Mouse (Mus musculus) retina, postnatal 7 days (tissue): ENCODE results near the gene Trim17.
A peak's percentile ranks its signal among the peaks of the same experiment; 100 is the strongest.
"Not testable (repeated sequence)": the region's sequence is repeated elsewhere in the genome, so short reads cannot be mapped to it uniquely, and the experiment has no call there.

Source experiments
- DNase-seq: peaks from one replicate; pipeline ENCODE4 v3.0.0-alpha.2; 2012; ENCODE audit warnings: low read depth, low spot score

The Trim17 gene

DNA sequence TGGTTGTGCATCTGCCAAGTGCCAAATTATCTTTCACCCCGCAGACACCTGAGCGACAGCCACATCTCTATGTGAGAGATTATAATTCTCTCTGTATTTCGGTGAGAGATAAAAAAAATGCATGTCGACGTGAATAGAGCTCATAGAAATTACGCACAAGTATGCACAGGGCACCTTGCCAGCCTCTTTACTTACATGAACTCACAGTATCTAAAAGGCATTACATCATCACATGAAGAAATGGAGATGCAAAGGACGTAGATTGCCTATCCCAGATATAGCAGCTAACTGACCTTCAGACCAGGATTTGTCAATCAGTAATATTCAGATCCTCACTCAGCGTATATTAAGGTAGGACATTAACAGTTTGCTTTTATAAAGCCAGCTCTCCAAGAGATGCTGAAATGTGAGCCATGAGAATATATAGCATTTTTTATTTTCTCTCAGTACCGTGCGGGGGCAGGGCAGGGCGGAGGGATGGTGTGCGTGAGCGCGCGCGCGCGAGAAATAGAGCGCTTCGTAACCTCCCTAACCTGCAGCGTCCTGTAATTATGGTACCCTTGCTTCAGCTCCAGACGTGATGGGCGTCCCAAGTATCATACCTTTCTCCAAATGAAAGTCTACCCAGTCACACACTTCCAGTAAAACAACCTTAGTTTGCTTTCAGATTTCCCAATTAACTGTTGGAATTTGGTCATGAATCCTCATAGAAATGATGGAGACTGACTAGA lies 6.5 kb upstream of the Trim17 start:
- DNase-seq, result no peak

GRCm38 (mm10) chr11:58948542-58949479 lies 5.7 kb upstream of the Trim17 start, which contains the start of gene Hist3h2ba:
Gene Hist3h2ba, plus strand, starts transcription at chr11:58948920.
- peak; percentile 72 for DNase-seq

DNA sequence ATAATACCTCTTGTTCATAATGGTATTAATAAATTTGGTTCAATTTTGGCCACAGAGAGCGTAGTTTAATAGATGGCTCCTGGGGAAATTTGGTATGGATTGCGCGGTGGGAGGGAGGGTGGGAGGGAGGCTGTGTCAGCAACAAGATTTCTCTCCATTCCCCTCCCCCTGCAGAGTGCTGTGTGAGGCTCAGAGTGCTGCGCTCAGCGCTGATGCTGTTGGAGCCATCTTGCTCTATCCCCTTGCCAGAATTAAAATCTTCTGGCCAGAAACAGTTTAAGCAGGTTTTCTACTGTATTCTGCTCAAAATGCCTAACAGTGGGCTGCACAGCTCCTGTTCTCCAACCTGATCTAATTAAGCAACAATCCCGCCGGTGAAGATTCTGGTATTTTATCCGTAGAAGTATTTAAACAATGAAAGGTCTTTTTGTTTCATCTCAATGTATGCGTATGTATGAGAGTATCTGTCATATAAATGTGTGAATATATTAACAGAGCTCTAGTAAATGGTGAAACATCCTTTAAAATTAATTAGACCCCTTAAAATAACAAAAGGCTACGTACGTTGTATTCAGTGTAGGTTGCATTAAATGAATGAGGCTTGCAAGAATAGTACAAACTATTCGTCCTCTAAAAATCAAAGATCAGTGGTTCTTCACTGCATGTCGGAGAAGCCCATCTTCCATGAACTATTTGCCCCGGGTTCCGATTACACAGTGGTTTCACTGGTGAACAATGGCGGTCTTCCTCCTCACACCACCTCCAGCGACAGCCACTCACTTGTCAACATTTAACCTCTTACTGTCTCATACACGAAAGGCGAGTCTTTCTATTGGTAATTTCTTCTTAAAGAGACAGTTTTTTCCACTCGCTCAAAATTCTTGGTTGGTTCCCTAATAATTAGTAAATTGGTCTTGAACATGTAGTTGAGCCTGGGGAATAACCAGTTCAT lies 4.7 kb upstream of the Trim17 start:
- DNase-seq, result no peak

GRCm38 (mm10) chr11:58951210-58951609 lies 3.3 kb upstream of the Trim17 start:
- DNase-seq, result no peak

- no peak for DNase-seq
Measured at GRCm38 (mm10) chr11:58953351-58954169, 925 bp upstream of the Trim17 start.

DNA sequence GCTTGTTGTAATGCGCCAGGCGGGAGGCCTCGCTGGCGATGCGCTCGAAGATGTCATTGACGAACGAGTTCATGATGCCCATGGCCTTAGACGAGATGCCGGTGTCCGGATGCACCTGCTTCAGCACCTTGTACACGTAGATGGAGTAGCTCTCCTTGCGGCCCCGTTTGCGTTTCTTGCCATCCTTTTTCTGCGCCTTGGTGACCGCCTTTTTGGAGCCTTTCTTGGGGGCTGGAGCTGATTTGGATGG lies 390 bp upstream of the Trim17 start:
- not testable (repeated sequence) for DNase-seq

GRCm38 (mm10) chr11:58955143-58955867 lies 820 bp downstream of the Trim17 start:
- DNase-seq, result peak; percentile 81

GRCm38 (mm10) chr11:58955868-58956257 lies 1.4 kb downstream of the Trim17 start:
- DNase-seq, result no peak

GRCm38 (mm10) chr11:58957226-58957914 lies 2.9 kb downstream of the Trim17 start:
- DNase-seq, result no peak

DNA sequence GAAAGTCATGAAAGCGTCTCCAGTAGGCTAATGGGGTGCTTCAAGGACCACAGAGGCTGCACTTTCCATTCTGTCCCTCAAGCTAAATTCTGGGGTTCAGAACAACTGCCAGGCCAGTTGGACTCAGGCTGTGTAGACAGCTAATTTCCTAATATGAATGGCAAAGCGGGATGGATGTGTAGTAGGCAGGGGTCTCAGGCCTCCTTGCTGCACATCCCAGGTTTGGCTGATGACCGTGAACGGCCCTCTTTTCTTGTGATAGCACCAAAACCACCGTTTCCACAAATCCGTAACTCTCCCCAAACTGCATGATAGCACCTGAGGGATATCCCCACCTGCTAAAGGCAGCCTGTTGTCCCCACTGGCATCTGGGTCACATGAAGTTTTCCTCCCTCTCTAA lies 4.1 kb downstream of the Trim17 start:
- DNase-seq, result no peak

DNA sequence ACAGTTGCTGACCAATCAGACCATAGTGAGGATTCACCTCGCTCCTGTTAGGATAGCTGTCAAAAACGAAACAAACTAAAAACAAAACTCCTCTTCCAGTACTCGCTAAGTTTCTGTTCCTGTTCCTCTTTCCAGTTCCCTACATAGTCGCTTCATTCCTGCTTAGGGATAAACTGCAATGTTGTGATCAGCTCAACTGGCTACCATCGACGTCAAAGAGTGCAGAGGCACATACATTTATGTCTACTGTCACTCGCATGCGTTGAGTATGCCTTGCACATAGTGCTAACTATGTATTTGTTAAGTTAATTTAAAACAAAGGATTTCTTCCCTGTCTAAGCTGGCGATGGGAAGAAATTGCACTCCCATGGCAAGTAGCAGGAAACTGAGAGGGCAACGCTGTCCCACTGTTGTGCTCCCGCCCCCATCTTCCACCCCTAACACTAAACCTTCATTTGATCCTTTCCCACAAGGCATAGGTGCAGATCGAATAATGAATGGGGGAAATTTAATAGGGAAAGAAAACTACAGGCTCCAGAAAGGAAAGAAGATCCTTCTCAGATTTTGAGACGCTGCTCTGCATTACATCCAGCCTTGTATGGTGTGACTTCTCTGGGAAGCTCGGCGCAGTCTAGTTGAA lies 4.8 kb downstream of the Trim17 start:
- DNase-seq, result no peak

DNA sequence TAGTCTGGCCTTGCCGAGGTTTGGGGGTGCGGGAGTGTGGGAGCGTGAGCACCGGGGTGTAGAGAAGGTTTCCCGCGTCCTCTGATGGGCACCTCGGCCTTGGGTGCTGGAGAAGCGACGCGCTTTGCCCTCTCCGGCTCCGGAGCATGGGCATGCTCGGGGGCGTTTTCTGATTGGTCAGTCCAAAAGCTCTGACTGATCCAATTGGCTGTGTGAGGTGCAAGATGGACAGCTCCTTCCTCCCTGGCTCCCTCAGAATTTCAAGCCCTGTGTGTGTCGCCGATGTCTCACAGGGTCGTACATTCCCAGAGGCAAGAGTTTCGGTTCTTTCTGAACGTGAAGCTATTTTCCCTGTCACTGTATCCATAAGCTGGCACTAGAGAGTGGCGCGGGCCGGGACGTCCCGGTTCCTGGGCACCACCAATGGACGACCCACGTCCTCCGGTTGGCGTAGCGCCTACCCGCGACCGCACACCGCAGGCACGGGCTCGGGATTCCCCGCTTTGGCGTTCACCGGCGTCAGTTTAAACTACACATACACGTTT lies 5.5 kb downstream of the Trim17 start:
- no peak for DNase-seq

DNA sequence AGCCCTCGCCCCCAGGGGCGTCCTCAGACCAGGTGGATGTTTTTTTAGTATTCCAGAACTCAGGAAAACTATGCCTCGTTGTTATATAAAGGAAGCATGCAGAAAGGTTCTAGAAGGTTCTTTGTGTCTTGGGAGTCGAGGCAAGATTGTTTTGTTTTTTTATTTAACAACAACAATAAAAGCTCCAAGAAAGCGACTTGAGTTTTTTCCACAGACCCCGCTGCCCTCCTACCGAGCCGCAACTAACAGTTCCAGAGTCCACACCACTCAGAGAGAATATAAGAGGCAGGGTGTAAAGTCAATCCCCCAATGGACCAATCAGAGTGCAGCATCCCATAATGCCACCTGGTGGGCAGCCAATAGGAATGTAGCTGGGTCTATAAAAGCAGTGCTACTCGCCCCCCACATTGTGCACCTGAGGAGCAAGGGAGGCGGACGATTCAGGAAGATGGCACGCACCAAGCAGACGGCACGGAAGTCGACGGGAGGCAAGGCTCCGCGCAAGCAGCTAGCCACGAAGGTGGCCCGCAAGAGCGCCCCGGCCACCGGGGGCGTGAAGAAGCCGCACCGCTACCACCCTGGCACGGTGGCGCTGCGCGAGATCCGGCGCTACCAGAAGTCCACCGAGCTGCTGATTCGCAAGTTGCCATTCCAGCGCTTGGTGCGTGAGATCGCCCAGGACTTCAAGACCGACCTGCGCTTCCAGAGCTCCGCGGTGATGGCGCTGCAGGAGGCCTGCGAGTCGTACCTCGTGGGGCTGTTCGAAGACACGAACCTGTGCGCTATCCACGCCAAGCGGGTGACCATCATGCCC lies 7.1 kb downstream of the Trim17 start:
- DNase-seq, result no peak

- no peak for DNase-seq
Measured at GRCm38 (mm10) chr11:58963543-58963942, 9.1 kb downstream of the Trim17 start.

GRCm38 (mm10) chr11:58964216-58964615 lies 9.7 kb downstream of the Trim17 start:
- DNase-seq, result no peak

DNA sequence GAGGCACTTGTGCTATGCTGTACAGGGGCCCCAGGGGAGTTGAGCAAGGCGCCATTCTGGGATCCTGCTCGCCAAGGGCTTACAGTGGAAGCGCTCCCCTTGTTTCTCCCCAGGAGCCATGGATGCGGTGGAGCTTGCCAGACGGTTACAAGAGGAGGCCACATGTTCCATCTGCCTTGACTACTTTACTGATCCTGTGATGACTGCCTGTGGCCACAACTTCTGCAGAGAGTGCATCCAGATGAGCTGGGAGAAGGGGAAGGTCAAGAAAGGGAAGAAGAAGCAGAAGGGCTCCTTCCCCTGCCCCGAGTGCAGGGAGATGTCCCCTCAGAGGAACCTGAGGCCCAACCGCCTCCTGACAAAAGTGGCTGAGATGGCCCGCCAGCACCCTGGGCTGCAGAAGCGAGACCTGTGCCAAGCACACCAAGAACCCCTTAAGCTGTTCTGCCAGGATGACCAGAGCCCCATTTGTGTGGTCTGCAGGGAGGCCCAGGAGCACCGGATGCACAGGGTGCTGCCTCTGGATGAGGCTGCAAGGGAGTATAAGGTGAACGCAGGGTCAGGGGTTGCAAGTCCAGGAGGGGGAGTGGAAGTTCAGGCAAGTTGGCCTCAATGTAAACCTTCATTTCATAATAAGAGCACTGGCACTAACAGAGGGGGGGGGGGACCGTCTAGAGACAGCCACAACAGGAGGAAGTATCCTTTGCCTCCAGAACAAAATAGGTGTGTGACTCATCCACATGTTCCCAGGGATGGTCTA lies 10.7 kb downstream of the Trim17 start:
- no peak for DNase-seq

- no peak for DNase-seq
Measured at GRCm38 (mm10) chr11:58967346-58967745, 12.9 kb downstream of the Trim17 start.
